Mouse (Mus musculus) left cerebral cortex, adult 2 months (tissue): ENCODE data around the gene Ugt1a2. TPM values are rescaled to one million over a fixed set of nuclear protein-coding genes. Genes with fewer than 3 reads are reported as not detected.

Experiments used
- DNase-seq, 2 experiments: peaks; one replicate each; pipeline ENCODE4 v3.0.0; 2021 to 2022; ENCODE audit warnings: low spot score in 2 of 2, mixed read lengths in 1 of 2; ENCODE audit errors: extremely low spot score in 1 of 2
- H3K27ac ChIP-seq: fragments of 200-600 bp; 2 replicates; pipeline ENCODE4 v1.8.1; 2022
- H3K4me3 ChIP-seq: fragments of 200-600 bp; 2 replicates; pipeline ENCODE4 v1.8.1; 2022
- CTCF ChIP-seq: fragments of 200-600 bp; IDR thresholded peaks from 2 replicates; pipeline ENCODE4 v1.8.1; 2022; ENCODE audit warnings: antibody characterized with exemption, mild to moderate bottlenecking, moderate library complexity
- intact Hi-C: fragments of 180-260 bp; cut with DNase I; formaldehyde crosslinking; loops from one replicate; pipeline ENCODE4 v1.15.1; 2025
- total RNA-seq, 2 experiments: library from RNA; stranded (reverse); gene quantifications; 2 replicates each; pipeline ENCODE4 v1.2.3; 2021

Ugt1a2 gene
- total RNA-seq, 2 experiments from 2014 or later: not detected

GRCm38 (mm10) chr1:88264869-88265240 lies 64.5 kb downstream of the Ugt1a2 start:
- no peak for DNase-seq
- Histone ChIP-seq H3K4me3 (no peak overlapping the region), H3K27ac (no peak overlapping the region)
- intact Hi-C loops: no loop called here
- TF ChIP-seq CTCF: no peak

- TF ChIP-seq CTCF: no peak
- intact Hi-C loops: loop anchor here (1.0 kb wide), 1 partner anchor 8 kb away; no protein-coding TSS in a partner anchor
- no peak for DNase-seq
- Histone ChIP-seq H3K4me3 (no peak overlapping the region), H3K27ac (no peak overlapping the region)
Observed at GRCm38 (mm10) chr1:88266123-88266522, 65.7 kb downstream of the Ugt1a2 start.

DNA sequence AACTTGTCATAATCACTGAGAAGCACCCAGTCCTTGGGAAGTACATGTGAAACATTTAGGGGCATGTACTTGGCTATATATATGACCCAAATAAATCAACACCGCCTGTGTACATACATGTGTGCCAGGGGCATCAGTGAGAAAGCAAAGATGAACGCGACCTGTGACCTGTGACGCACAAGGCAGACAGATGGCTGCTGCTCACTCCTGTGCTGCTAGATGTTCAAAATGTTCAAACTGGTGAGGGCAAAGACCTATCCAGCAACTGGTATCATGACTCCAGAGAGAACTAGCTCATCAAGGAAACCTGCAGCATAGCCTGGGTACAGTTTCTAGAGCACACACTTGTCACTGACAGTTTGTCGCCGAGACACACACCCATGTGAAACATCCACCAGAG lies 67.1 kb downstream of the Ugt1a2 start:
- intact Hi-C loops: no loop called here
- no peak overlapping the region for H3K27ac ChIP-seq
- DNase-seq: no peak
- H3K4me3 ChIP-seq: no peak overlapping the region
- TF ChIP-seq CTCF: no peak

- Histone ChIP-seq H3K4me3 (no peak overlapping the region), H3K27ac (no peak overlapping the region)
- DNase-seq: no peak
- TF ChIP-seq CTCF: no peak
- intact Hi-C loops: no loop called here
Observed at GRCm38 (mm10) chr1:88268070-88268469, 67.7 kb downstream of the Ugt1a2 start.

Other genes starting within 250 kb of the Ugt1a2 start
- gene Usp40, start 192.1 kb upstream of the Ugt1a2 start, total RNA-seq: 10 to 100 TPM; 24.2 to 25.4 TPM
- not detected for gene Ugt1a10, start 145.2 kb upstream of the Ugt1a2 start, total RNA-seq
- gene Ugt1a9, start 129.8 kb upstream of the Ugt1a2 start, total RNA-seq: not detected
- gene Ugt1a8, start 112.8 kb upstream of the Ugt1a2 start, total RNA-seq: not detected
- gene Ugt1a7c, start 105.5 kb upstream of the Ugt1a2 start, total RNA-seq: under 1 TPM; 0.54 to 0.82 TPM
- gene Ugt1a6b, start 97.3 kb upstream of the Ugt1a2 start, total RNA-seq: not detected
- gene Ugt1a6a, start 65.8 kb upstream of the Ugt1a2 start, total RNA-seq: 1 to 10 TPM; 1.5 to 2.3 TPM
- under 1 TPM in 1 of 2 experiments, not detected in 1; 0.34 TPM for gene Ugt1a5, start 34.6 kb upstream of the Ugt1a2 start, total RNA-seq
- gene Dnajb3, start 5.2 kb downstream of the Ugt1a2 start, total RNA-seq: 1 to 10 TPM; 1.8 to 1.9 TPM
- gene Ugt1a1, start 11.4 kb downstream of the Ugt1a2 start, total RNA-seq: under 1 TPM in 1 of 2 experiments, not detected in 1; 0.32 TPM
- under 1 TPM in 1 of 2 experiments, not detected in 1; 0.19 TPM for gene Mroh2a, start 26.4 kb downstream of the Ugt1a2 start, total RNA-seq
- gene Hjurp, start 77.0 kb downstream of the Ugt1a2 start, total RNA-seq: 10 to 100 TPM; 45.8 to 47.2 TPM
- gene Trpm8, start 77.1 kb downstream of the Ugt1a2 start, total RNA-seq: under 1 TPM; 0.23 to 0.26 TPM
- not detected for gene Spp2, start 206.4 kb downstream of the Ugt1a2 start, total RNA-seq